Mouse (Mus musculus) forebrain, embryonic 16.5 days (tissue): ENCODE measurements around the gene Sorbs2. TPM values are rescaled to one million over a fixed set of nuclear protein-coding genes. Genes with fewer than 3 reads are reported as not detected.

Source experiments
- ATAC-seq: fragments of 200-750 bp; cut with Nextera tagmentation; 2 replicates; pipeline ENCODE4 v1.8.0; 2017; ENCODE audit warnings: mild to moderate bottlenecking, moderate library complexity
- H3K27ac ChIP-seq: fragments of 300-500 bp; sonication (generic); 2 replicates; pipeline ENCODE4 v1.5.1; 2014; ENCODE audit warnings: low read length, control low read depth
- H3K27me3 ChIP-seq: fragments of 300-500 bp; sonication (generic); replicated peaks from 2 replicates; pipeline ENCODE4 v1.6.1; 2014; ENCODE audit warnings: low read length; ENCODE audit not compliant: control insufficient read depth, insufficient read depth
- H3K36me3 ChIP-seq: fragments of 300-500 bp; sonication (generic); 2 replicates; pipeline ENCODE4 v1.6.1; 2014; ENCODE audit not compliant: control insufficient read depth, insufficient read depth
- H3K4me1 ChIP-seq: fragments of 300-500 bp; sonication (generic); replicated peaks from 2 replicates; pipeline ENCODE4 v1.6.1; 2014; ENCODE audit warnings: low read length; ENCODE audit not compliant: control insufficient read depth, insufficient read depth
- H3K4me2 ChIP-seq: fragments of 300-500 bp; sonication (generic); 2 replicates; pipeline ENCODE4 v1.6.1; 2014; ENCODE audit warnings: mild to moderate bottlenecking, low read length, control low read depth
- H3K4me3 ChIP-seq: fragments of 300-500 bp; sonication (generic); replicated peaks from 2 replicates; pipeline ENCODE4 v1.5.1; 2014; ENCODE audit warnings: mild to moderate bottlenecking, low read length, control low read depth
- H3K9ac ChIP-seq: fragments of 300-500 bp; sonication (generic); replicated peaks from 2 replicates; pipeline ENCODE4 v1.6.1; 2014; ENCODE audit warnings: low read depth, low read length, control low read depth
- H3K9me3 ChIP-seq: fragments of 300-500 bp; sonication (generic); 2 replicates; pipeline ENCODE4 v1.6.1; 2016; ENCODE audit warnings: low read length; ENCODE audit not compliant: control insufficient read depth
- WGBS: fragments of 180-500 bp; shearing (Covaris S2); extraction: QIAGEN DNeasy Blood & Tissue Kit; methylation state at CpG from one replicate; pipeline ENCODE4 v1.1.7; 2014; 5-methylcytosine and 5-hydroxymethylcytosine counted together
- polyA plus RNA-seq: library from polyadenylated mRNA; unstranded; fragments of >200 nt; fragmentation: Nextera tagmentation; extraction: Ambion mirVana; gene quantifications from 2 replicates; pipeline ENCODE4 v1.2.1, GENCODE M21; 2015

Gene Sorbs2
- polyA plus RNA-seq: 79.8 and 92.6 TPM in 2 replicates

DNA sequence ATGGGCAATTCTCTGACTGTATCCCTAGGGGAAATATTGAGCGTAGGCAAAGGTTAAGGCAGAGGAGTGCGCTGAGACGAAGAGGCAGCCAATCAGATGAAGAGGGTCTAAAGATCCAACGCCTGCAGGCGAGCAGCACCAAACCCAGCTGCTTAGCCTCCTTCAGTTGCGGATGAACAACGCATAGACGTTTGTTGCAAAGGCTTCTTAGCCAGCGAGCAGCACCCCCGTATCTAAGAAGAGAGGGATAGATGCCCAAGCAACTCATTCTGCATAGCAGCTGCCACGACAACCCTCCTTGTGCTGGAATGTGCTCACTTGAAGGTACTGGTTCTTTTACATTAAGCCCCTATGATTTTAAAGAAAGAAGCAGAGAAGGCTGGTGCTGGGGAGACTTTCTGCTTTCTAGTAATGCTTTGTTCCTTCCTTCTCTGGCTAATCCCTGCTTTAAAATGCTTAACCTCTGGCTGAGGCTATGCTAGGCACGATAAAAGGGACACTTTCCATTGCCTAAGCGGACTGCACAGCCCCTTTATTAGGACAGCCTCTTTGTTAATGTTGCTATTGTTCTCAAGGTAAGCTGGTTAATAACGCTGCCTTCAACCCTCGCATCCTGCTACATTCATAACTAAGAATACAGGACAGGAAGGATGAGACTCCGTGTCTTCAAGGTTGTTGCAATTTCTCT lies at the start of gene Sorbs2:
TSS of gene Sorbs2 (plus strand) at position 155 of the 688 bp plus-strand sequence.
- Histone ChIP-seq H3K9me3 (no peaks in the 10 kb centered on the region; the same call in 1 of the 2 replicates), H3K9ac (peak within 1 kb of the TSS; percentile 75), H3K36me3 (no peaks in the 10 kb centered on the region), H3K4me2 (peak within 1 kb of the TSS; percentile 61), H3K4me3 (peak within 1 kb of the TSS; percentile 52), H3K27me3 (no peaks in the 10 kb centered on the region), H3K4me1 (peaks cover 12% of the 10 kb centered on the region), H3K27ac (peak within 1 kb of the TSS; percentile 91)
- 1% methylated on average over 16 of the region's 16 CpGs for WGBS
- peak; percentile 95 for ATAC-seq

DNA sequence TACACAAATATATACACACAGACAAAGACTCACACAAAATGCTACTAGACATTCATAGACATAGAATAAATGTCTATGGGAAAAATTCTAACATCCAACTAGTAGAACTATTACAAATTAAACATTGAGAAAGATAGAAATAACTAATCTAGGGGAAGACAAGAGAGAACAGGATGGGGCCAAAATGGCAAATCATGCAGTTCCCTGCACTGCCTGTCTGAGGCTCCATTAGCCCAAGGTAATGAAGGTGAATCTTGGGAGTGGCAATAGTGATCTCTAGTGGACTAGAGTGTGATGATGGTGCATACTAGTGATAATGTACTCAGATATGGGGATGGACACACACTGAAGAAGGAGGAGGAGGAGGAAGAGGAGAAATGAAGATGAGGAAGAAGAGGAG lies 49.7 kb upstream of the Sorbs2 start:
- H3K9me3 ChIP-seq: no peaks in the 10 kb centered on the region
- no peak for ATAC-seq
- H3K36me3 ChIP-seq: no peaks in the 10 kb centered on the region
- H3K9ac ChIP-seq: no peak overlapping the region
- no peak overlapping the region for H3K27ac ChIP-seq
- H3K4me1 ChIP-seq: peaks cover 2% of the 10 kb centered on the region; the same call in 1 of the 2 replicates
- no peaks in the 10 kb centered on the region for H3K27me3 ChIP-seq
- H3K4me3 ChIP-seq: no peak overlapping the region
- no peak overlapping the region for H3K4me2 ChIP-seq

DNA sequence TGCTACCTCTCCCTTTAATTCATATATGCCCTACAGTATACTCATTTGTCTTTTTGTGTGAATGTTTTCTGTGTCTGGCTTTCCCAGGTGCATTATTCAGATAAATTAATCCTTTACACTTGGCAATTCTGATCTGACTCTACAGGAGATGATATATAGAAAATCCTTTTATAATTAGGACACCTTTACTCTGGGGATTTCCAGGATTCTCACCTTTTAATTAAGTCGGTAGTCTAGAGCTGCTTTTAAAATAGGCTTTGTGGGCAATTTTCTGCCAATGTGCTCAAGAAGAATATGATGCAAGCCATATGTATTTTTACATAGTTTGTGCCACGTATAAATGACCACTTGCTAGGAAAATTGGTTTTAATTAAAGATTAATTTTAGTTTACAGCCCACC lies 38.6 kb upstream of the Sorbs2 start:
- Histone ChIP-seq H3K36me3 (no peaks in the 10 kb centered on the region), H3K27me3 (no peaks in the 10 kb centered on the region), H3K4me3 (no peak overlapping the region), H3K4me2 (no peak overlapping the region), H3K9me3 (no peaks in the 10 kb centered on the region), H3K4me1 (no peaks in the 10 kb centered on the region), H3K9ac (no peak overlapping the region), H3K27ac (no peak overlapping the region)
- 37% methylated on average over 2 of the region's 2 CpGs for WGBS
- ATAC-seq: no peak

DNA sequence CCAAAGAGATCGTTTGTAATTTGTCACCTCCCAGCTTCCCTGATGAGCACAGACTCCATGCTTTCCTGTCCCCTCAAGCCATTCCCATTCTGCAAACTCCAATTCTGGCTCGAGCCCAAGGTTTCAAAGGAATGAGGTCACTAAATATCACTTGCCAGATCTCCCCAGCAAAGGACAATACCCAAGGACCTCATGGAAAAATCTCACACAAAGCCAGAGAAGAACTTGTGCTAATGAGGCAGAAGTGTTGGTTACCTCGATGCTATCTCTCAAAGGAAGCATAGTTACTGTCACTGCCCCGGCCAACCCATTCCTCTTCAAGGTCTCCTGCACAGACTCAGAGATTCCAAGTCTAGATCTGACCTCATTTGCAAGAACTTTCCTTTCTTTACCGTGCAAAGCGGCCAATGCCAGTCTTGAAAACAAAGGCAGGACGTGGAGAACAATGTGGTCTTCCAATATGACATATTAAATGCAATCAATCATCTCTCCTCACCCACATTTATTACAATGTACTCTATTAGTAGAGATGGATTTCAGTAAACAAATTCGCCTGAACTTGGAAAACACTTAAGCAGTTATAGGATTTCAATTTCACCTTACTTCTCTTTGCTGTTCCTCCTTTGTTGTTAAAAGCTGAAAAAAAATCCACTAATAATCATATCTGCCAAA lies 37.9 kb upstream of the Sorbs2 start:
- 0 out of 2 replicates have a peak, but pooled peaks have one; percentile 20 for ATAC-seq

DNA sequence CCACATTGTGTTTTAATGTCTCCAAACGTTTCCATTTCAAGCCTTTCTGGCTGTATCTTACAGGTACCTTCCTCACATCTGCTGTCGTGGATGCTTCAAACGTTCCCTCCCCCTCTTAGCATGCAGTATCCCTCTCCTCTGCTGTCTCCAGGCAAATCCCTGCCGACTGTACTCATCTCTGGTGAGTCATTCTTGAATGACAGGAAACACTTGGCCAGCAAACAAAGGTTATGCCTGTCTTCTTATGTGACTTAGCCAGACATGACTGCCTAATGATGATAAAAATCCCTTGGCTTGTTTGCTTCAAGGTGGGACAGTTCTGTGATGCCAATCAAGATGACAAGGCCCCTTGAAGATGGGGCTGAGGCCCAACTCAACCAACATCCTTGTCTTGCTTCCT lies 26.7 kb upstream of the Sorbs2 start:
- no peak for ATAC-seq
- Histone ChIP-seq H3K4me1 (no peaks in the 10 kb centered on the region), H3K36me3 (no peaks in the 10 kb centered on the region), H3K4me3 (no peak overlapping the region), H3K27me3 (no peaks in the 10 kb centered on the region), H3K4me2 (no peak overlapping the region), H3K9me3 (no peaks in the 10 kb centered on the region), H3K9ac (no peak overlapping the region), H3K27ac (no peak overlapping the region)
- WGBS: 74% methylated on average over 4 of the region's 4 CpGs

More for the DNA sequence above, 37.9 kb upstream of the Sorbs2 start:
- H3K27me3 ChIP-seq: no peaks in the 10 kb centered on the region
- no peak overlapping the region for H3K27ac ChIP-seq
- H3K4me1 ChIP-seq: no peaks in the 10 kb centered on the region
- H3K4me3 ChIP-seq: no peak overlapping the region
- H3K9ac ChIP-seq: no peak overlapping the region
- H3K9me3 ChIP-seq: no peaks in the 10 kb centered on the region
- no peak overlapping the region for H3K4me2 ChIP-seq
- no peaks in the 10 kb centered on the region for H3K36me3 ChIP-seq
- 27% methylated on average over 8 of the region's 8 CpGs for WGBS

DNA sequence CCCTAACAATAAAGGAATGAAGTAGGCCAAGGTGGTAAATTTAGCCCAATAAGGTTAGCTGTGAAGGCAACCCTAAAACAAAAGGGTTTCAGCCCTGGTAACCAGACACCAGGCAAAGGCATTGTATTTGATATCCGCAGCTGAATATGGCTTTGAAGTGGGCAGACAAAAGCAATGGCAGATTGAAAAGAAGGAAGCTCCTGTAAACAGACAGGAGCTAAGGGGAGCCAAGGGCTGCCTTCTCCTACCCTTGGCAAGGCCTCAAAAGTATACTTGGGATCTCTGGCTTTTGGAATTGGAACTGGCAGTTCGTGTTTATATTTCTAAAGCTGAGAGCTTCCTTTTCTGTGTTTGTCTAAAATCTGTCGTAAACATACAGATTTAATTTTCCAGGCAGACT lies 21.3 kb upstream of the Sorbs2 start:
- Histone ChIP-seq H3K4me3 (no peak overlapping the region), H3K9me3 (no peaks in the 10 kb centered on the region), H3K36me3 (no peaks in the 10 kb centered on the region), H3K9ac (no peak overlapping the region), H3K27ac (0 out of 2 replicates have a peak overlapping the region, but pooled peaks have one; percentile 15), H3K4me2 (no peak overlapping the region), H3K27me3 (no peaks in the 10 kb centered on the region), H3K4me1 (peaks cover 2% of the 10 kb centered on the region; the same call in 1 of the 2 replicates)
- 0 out of 2 replicates have a peak, but pooled peaks have one; percentile 23 for ATAC-seq
- 49% methylated on average over 3 of the region's 3 CpGs for WGBS

DNA sequence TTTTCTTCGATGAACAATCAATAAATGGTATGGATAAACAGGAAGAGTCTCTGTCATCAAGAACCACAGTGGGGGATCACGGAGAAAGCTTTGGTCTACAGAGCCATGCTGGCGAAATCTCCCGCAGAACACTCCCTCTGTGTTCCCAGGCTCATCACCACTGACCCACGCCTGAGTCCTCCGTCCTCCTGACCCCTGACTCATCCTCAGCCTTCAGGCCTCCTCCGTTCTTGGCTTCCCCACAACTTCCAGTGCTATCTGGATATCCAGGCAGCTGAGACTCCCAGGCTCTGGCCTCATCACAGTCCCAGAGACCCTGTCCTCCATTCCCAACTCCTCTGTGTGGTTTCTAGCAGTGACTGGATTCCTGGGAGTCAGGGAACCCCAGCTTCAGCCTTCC lies 3.6 kb upstream of the Sorbs2 start:
- ATAC-seq: no peak
- H3K9me3 ChIP-seq: no peaks in the 10 kb centered on the region
- no peak overlapping the region for H3K4me3 ChIP-seq
- H3K36me3 ChIP-seq: no peaks in the 10 kb centered on the region
- H3K4me2 ChIP-seq: no peak overlapping the region
- H3K27me3 ChIP-seq: no peaks in the 10 kb centered on the region
- no peak overlapping the region for H3K27ac ChIP-seq
- H3K9ac ChIP-seq: no peak overlapping the region
- WGBS: 84% methylated on average over 7 of the region's 7 CpGs
- H3K4me1 ChIP-seq: 0 out of 2 replicates have a peak, but pooled peaks cover 4% of the 10 kb centered on the region

DNA sequence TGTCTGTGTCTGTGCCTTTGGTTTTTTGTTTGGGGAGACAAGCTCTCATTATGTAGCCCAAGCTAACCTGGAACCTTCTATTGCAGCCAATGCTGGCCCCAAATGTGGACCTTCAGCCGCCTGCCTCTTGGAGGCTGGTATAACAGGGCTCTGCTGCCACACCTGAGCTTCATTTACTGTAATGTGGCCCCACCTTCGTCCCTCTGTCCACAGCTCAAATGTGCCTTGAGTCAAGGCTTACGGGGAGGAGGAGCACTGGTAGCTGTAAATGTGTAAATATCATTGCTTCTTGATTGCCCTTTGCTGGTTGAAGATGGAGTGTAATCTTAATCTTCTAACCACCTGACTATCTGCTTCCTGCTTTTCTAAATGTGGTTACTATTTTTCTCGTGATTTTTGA lies 1.2 kb upstream of the Sorbs2 start:
- H3K27ac ChIP-seq: no peak overlapping the region
- 87% methylated on average over 4 of the region's 4 CpGs for WGBS
- no peak for ATAC-seq

DNA sequence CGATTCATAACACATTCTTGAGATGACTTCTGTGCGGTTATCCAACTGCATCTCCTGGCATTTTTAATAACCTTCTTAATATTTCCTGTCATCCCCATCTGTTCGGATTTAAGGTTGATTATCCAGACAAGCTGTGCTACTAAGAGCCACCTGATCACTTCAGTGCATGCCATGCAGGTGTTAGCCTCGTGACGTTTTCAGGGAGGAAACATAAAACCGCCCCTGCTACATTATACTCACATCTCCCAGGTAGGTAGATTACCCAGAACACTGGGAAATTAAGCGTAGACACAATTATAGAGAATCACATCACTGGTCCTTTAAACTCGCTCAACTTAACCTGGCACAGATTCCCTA lies 333 bp upstream of the Sorbs2 start:
- no peaks in the 10 kb centered on the region for H3K27me3 ChIP-seq
- peak; percentile 69 for ATAC-seq
- H3K9ac ChIP-seq: peak overlapping the region; percentile 75
- H3K4me2 ChIP-seq: peak overlapping the region; percentile 61
- peak overlapping the region; percentile 91 for H3K27ac ChIP-seq
- H3K4me3 ChIP-seq: peak overlapping the region; percentile 52
- no peaks in the 10 kb centered on the region; the same call in 1 of the 2 replicates for H3K9me3 ChIP-seq
- no peaks in the 10 kb centered on the region for H3K36me3 ChIP-seq
- H3K4me1 ChIP-seq: peaks cover 12% of the 10 kb centered on the region
- WGBS: 27% methylated on average over 8 of the region's 8 CpGs

More for the DNA sequence above, 1.2 kb upstream of the Sorbs2 start:
- H3K9me3 ChIP-seq: no peaks in the 10 kb centered on the region
- H3K4me2 ChIP-seq: no peak overlapping the region
- no peaks in the 10 kb centered on the region for H3K27me3 ChIP-seq
- H3K9ac ChIP-seq: no peak overlapping the region
- no peaks in the 10 kb centered on the region for H3K36me3 ChIP-seq
- H3K4me3 ChIP-seq: no peak overlapping the region
- H3K4me1 ChIP-seq: peaks cover 12% of the 10 kb centered on the region
